Comparison of ENCODE assay signal across 9 mouse cellular contexts in genomic region chr17:27011998-27012672, GRCm38 (mm10). TPM values are rescaled to one million over a fixed set of nuclear protein-coding genes. Genes with fewer than 3 reads are reported as not detected.
DNase-seq lines count a peak whose midpoint lies in the region; ATAC-seq and TF ChIP-seq lines count a peak whose summit lies in the region.
"Had no signal": no experiment of that assay in that cellular context is flagged by ENCODE, and none has a peak within 500 bp of the region (broad histone marks: within the 10 kb centered on the region; RNA-seq: fewer than 3 reads in every experiment).

No protein-coding gene starts in this region.

- 54% methylated on average over 14 of the region's 14 CpGs for WGBS in neural tube, embryonic 12.5 days
- 50% methylated on average over 14 of the region's 14 CpGs for WGBS in neural tube, embryonic 15.5 days
- WGBS in forebrain, postnatal 0 days: 66% methylated on average over 14 of the region's 14 CpGs
- WGBS in forebrain, embryonic 15.5 days: 68% methylated on average over 14 of the region's 14 CpGs

- no peaks in the 10 kb centered on the region for H3K27me3 ChIP-seq in neural tube, embryonic 12.5 days (replicated peaks)
- no peaks in the 10 kb centered on the region for H3K27me3 ChIP-seq in neural tube, embryonic 15.5 days (replicated peaks)
- H3K27me3 ChIP-seq in forebrain, postnatal 0 days (ENCODE audit: insufficient read depth, low read length): no peaks in the 10 kb centered on the region
- no peaks in the 10 kb centered on the region for H3K27me3 ChIP-seq in forebrain, embryonic 15.5 days
- H3K27me3 ChIP-seq: limb, embryonic 12.5 days had no signal

- no peaks in the 10 kb centered on the region for H3K9me3 ChIP-seq in neural tube, embryonic 12.5 days
- no peaks in the 10 kb centered on the region for H3K9me3 ChIP-seq in neural tube, embryonic 15.5 days (replicated peaks)
- no peaks in the 10 kb centered on the region for H3K9me3 ChIP-seq in forebrain, postnatal 0 days (ENCODE audit: low read length)
- no peaks in the 10 kb centered on the region for H3K9me3 ChIP-seq in forebrain, embryonic 15.5 days
- H3K9me3 ChIP-seq: limb, embryonic 12.5 days had no signal

- no peak for ATAC-seq in neural tube, embryonic 12.5 days (ENCODE audit: low FRiP score, low read depth)
- ATAC-seq in neural tube, embryonic 15.5 days (ENCODE audit: low FRiP score): no peak
- peak; percentile 57; the same call in 1 of the 2 replicates for ATAC-seq in erythroblast, adult 5-6 weeks (replicated peaks; ENCODE audit: low FRiP score, poor library complexity, severe bottlenecking)
- peak; percentile 89 for ATAC-seq in megakaryocyte progenitor cell, adult 5-6 weeks (replicated peaks; ENCODE audit: poor library complexity)
- no peak for ATAC-seq in forebrain, postnatal 0 days
- ATAC-seq in forebrain, embryonic 15.5 days (replicated peaks): no peak

- peak overlapping the region; percentile 0; the same call in 1 of the 2 replicates for H3K4me2 ChIP-seq in neural tube, embryonic 12.5 days (replicated peaks)
- no peak overlapping the region for H3K4me2 ChIP-seq in neural tube, embryonic 15.5 days
- no peak overlapping the region for H3K4me2 ChIP-seq in forebrain, postnatal 0 days (ENCODE audit: low read depth)
- no peak overlapping the region for H3K4me2 ChIP-seq in forebrain, embryonic 15.5 days (replicated peaks)
- H3K4me2 ChIP-seq: limb, embryonic 12.5 days had no signal

- peaks cover 9% of the 10 kb centered on the region for H3K4me1 ChIP-seq in neural tube, embryonic 12.5 days
- 0 out of 2 replicates have a peak, but pooled peaks cover 11% of the 10 kb centered on the region for H3K4me1 ChIP-seq in neural tube, embryonic 15.5 days
- no peaks in the 10 kb centered on the region for H3K4me1 ChIP-seq in forebrain, postnatal 0 days (ENCODE audit: insufficient read depth)
- H3K4me1 ChIP-seq in forebrain, embryonic 15.5 days: no peaks in the 10 kb centered on the region

- no peak for TF ChIP-seq CTCF in forebrain, postnatal 0 days (IDR thresholded peaks at IDR 0.05; ENCODE audit: low read depth)

- no peak overlapping the region for H3K9ac ChIP-seq in neural tube, embryonic 12.5 days
- no peak overlapping the region for H3K9ac ChIP-seq in neural tube, embryonic 15.5 days (replicated peaks)
- no peak overlapping the region for H3K9ac ChIP-seq in forebrain, postnatal 0 days
- H3K9ac ChIP-seq in forebrain, embryonic 15.5 days (replicated peaks): no peak overlapping the region
- H3K9ac ChIP-seq: limb, embryonic 12.5 days had no signal

- H3K4me3 ChIP-seq in neural tube, embryonic 12.5 days: no peak overlapping the region
- no peak overlapping the region for H3K4me3 ChIP-seq in neural tube, embryonic 15.5 days (replicated peaks)
- H3K4me3 ChIP-seq in forebrain, postnatal 0 days (ENCODE audit: low read depth, low read length): no peak overlapping the region
- no peak overlapping the region for H3K4me3 ChIP-seq in forebrain, embryonic 15.5 days
- H3K4me3 ChIP-seq: limb, embryonic 12.5 days had no signal

- no peaks in the 10 kb centered on the region for H3K36me3 ChIP-seq in neural tube, embryonic 12.5 days
- H3K36me3 ChIP-seq in neural tube, embryonic 15.5 days: no peaks in the 10 kb centered on the region
- H3K36me3 ChIP-seq in forebrain, postnatal 0 days (ENCODE audit: insufficient read depth): no peaks in the 10 kb centered on the region
- no peaks in the 10 kb centered on the region for H3K36me3 ChIP-seq in forebrain, embryonic 15.5 days
- H3K36me3 ChIP-seq: limb, embryonic 12.5 days had no signal

- no peak overlapping the region for H3K27ac ChIP-seq in neural tube, embryonic 12.5 days
- no peak overlapping the region for H3K27ac ChIP-seq in neural tube, embryonic 15.5 days (replicated peaks)
- no peak overlapping the region for H3K27ac ChIP-seq in forebrain, postnatal 0 days (ENCODE audit: low read depth, low read length)
- H3K27ac ChIP-seq in forebrain, embryonic 15.5 days (replicated peaks): no peak overlapping the region
- H3K27ac ChIP-seq: limb, embryonic 12.5 days had no signal

- no peak for DNase-seq in cerebellum, adult 9-11 months
- DNase-seq in forebrain, postnatal 0 days: no peak
- DNase-seq in left cerebral cortex, adult 9 months (ENCODE audit: low spot score in 2 of 2): no peak

RNA-seq across cellular contexts. Expression of gene Bak1, which starts 16.7 kb away (rescaled TPM):
- 2.5 and 3.0 TPM in 2 replicates for polyA plus RNA-seq in neural tube, embryonic 12.5 days (2016; fragmentation: Nextera tagmentation; extraction: Ambion mirVana)
- 4.5 TPM in 2 replicates for polyA plus RNA-seq in neural tube, embryonic 15.5 days (2015; fragmentation: Nextera tagmentation; extraction: Ambion mirVana)
- total RNA-seq in erythroblast, adult 5-6 weeks (2015; ENCODE audit: low replicate concordance): 28.6 and 38.5 TPM in 2 replicates
- total RNA-seq in erythroblast, adult 5-6 weeks (2017; ENCODE audit: low replicate concordance): 6.7 and 17.0 TPM in 2 replicates
- total RNA-seq in megakaryocyte progenitor cell, adult 5-6 weeks (2015): 130 and 135 TPM in 2 replicates
- 63.3 and 68.7 TPM in 2 replicates for total RNA-seq in megakaryocyte progenitor cell, adult 5-6 weeks (2017)
- total RNA-seq in forebrain, postnatal 0 days (2014; rRNA removed): 36.5 and 48.1 TPM in 2 replicates
- polyA plus RNA-seq in forebrain, postnatal 0 days (2015; fragmentation: Nextera tagmentation; extraction: Ambion mirVana): 2.5 and 3.5 TPM in 2 replicates
- 2.3 and 2.7 TPM in 2 replicates for polyA plus RNA-seq in forebrain, embryonic 15.5 days (2015; fragmentation: Nextera tagmentation; extraction: Ambion mirVana)

RNA-seq across cellular contexts. Expression of gene Zbtb9, which starts 39.2 kb away (rescaled TPM):
- 17.6 and 19.4 TPM in 2 replicates for polyA plus RNA-seq in neural tube, embryonic 12.5 days (2016; fragmentation: Nextera tagmentation; extraction: Ambion mirVana)
- 15.9 and 16.0 TPM in 2 replicates for polyA plus RNA-seq in neural tube, embryonic 15.5 days (2015; fragmentation: Nextera tagmentation; extraction: Ambion mirVana)
- total RNA-seq in erythroblast, adult 5-6 weeks (2015; ENCODE audit: low replicate concordance): 1.3 TPM in 1 of 2 replicates, not detected in the other
- 5.3 and 6.0 TPM in 2 replicates for total RNA-seq in erythroblast, adult 5-6 weeks (2017; ENCODE audit: low replicate concordance)
- total RNA-seq in megakaryocyte progenitor cell, adult 5-6 weeks (2015): 2.9 and 5.3 TPM in 2 replicates
- total RNA-seq in megakaryocyte progenitor cell, adult 5-6 weeks (2017): 16.3 and 22.1 TPM in 2 replicates
- 20.9 and 22.5 TPM in 2 replicates for total RNA-seq in forebrain, postnatal 0 days (2014; rRNA removed)
- 4.2 and 6.8 TPM in 2 replicates for polyA plus RNA-seq in forebrain, postnatal 0 days (2015; fragmentation: Nextera tagmentation; extraction: Ambion mirVana)
- polyA plus RNA-seq in forebrain, embryonic 15.5 days (2015; fragmentation: Nextera tagmentation; extraction: Ambion mirVana): 15.8 and 17.2 TPM in 2 replicates

RNA-seq across cellular contexts. Expression of gene Itpr3, which starts 45.0 kb away (rescaled TPM):
- 2.2 and 2.4 TPM in 2 replicates for polyA plus RNA-seq in neural tube, embryonic 12.5 days (2016; fragmentation: Nextera tagmentation; extraction: Ambion mirVana)
- 0.82 and 2.9 TPM in 2 replicates for polyA plus RNA-seq in neural tube, embryonic 15.5 days (2015; fragmentation: Nextera tagmentation; extraction: Ambion mirVana)
- 0.42 and 1.2 TPM in 2 replicates for total RNA-seq in erythroblast, adult 5-6 weeks (2015; ENCODE audit: low replicate concordance)
- total RNA-seq in erythroblast, adult 5-6 weeks (2017; ENCODE audit: low replicate concordance): 1.1 and 1.4 TPM in 2 replicates
- 3.4 and 3.6 TPM in 2 replicates for total RNA-seq in megakaryocyte progenitor cell, adult 5-6 weeks (2015)
- total RNA-seq in megakaryocyte progenitor cell, adult 5-6 weeks (2017): 5.3 and 6.2 TPM in 2 replicates
- 1.8 and 2.9 TPM in 2 replicates for total RNA-seq in forebrain, postnatal 0 days (2014; rRNA removed)
- polyA plus RNA-seq in forebrain, postnatal 0 days (2015; fragmentation: Nextera tagmentation; extraction: Ambion mirVana): 0.30 TPM in 2 replicates
- 0.43 and 0.46 TPM in 2 replicates for polyA plus RNA-seq in forebrain, embryonic 15.5 days (2015; fragmentation: Nextera tagmentation; extraction: Ambion mirVana)

Comparison
In these comparisons a context has a peak if more than half of its experiments do, and no peak if none do; other contexts are left out.
1. ATAC-seq: peak in erythroblast, adult 5-6 weeks (single experiment) and megakaryocyte progenitor cell, adult 5-6 weeks (single experiment); none in neural tube, embryonic 12.5 days (single experiment), neural tube, embryonic 15.5 days (single experiment), forebrain, postnatal 0 days (single experiment) and forebrain, embryonic 15.5 days (single experiment).